Mouse (Mus musculus) heart, embryonic 16.5 days (tissue): ENCODE results near the gene Olfr481. TPM values are rescaled to one million over a fixed set of nuclear protein-coding genes. Genes with fewer than 3 reads are reported as not detected.

Experiments used
- polyA plus RNA-seq: library from polyadenylated mRNA; unstranded; fragments of >200 nt; fragmentation: Nextera tagmentation; extraction: Ambion mirVana; gene quantifications from 2 replicates; pipeline ENCODE4 v1.2.1, GENCODE M21; 2015

Gene Olfr481
- polyA plus RNA-seq, 1 experiment from 2014 or later = not detected

Other genes with a start within 250 kb of the Olfr481 start
- not detected in 2 replicates for gene Olfr470, start 232.4 kb upstream of the Olfr481 start, polyA plus RNA-seq
- gene Olfr472, start 182.0 kb upstream of the Olfr481 start, polyA plus RNA-seq = not detected in 2 replicates
- not detected in 2 replicates for gene Olfr473, start 149.4 kb upstream of the Olfr481 start, polyA plus RNA-seq
- not detected in 2 replicates for gene Olfr474, start 125.2 kb upstream of the Olfr481 start, polyA plus RNA-seq
- not detected in 2 replicates for gene Olfr476, start 115.1 kb upstream of the Olfr481 start, polyA plus RNA-seq
- not detected in 2 replicates for gene Olfr477, start 93.2 kb upstream of the Olfr481 start, polyA plus RNA-seq
- gene Olfr478, start 45.9 kb upstream of the Olfr481 start, polyA plus RNA-seq = not detected in 2 replicates
- gene Olfr479, start 29.2 kb upstream of the Olfr481 start, polyA plus RNA-seq = not detected in 2 replicates
- not detected in 2 replicates for gene Olfr480, start 12.5 kb upstream of the Olfr481 start, polyA plus RNA-seq
- gene Olfr482, start 17.7 kb downstream of the Olfr481 start, polyA plus RNA-seq = 0.13 TPM in 1 of 2 replicates, not detected in the other
- not detected in 2 replicates for gene Olfr483, start 21.0 kb downstream of the Olfr481 start, polyA plus RNA-seq
- gene Olfr484, start 47.6 kb downstream of the Olfr481 start, polyA plus RNA-seq = not detected in 2 replicates
- gene Olfr485, start 80.0 kb downstream of the Olfr481 start, polyA plus RNA-seq = not detected in 2 replicates
- not detected in 2 replicates for gene Olfr486, start 92.9 kb downstream of the Olfr481 start, polyA plus RNA-seq
- gene Olfr487, start 134.8 kb downstream of the Olfr481 start, polyA plus RNA-seq = not detected in 2 replicates
- not detected in 2 replicates for gene Olfr488, start 178.5 kb downstream of the Olfr481 start, polyA plus RNA-seq
- not detected in 2 replicates for gene Olfr490, start 209.1 kb downstream of the Olfr481 start, polyA plus RNA-seq
- not detected in 2 replicates for gene Olfr491, start 233.6 kb downstream of the Olfr481 start, polyA plus RNA-seq
- not detected in 2 replicates for gene Olfr492, start 243.8 kb downstream of the Olfr481 start, polyA plus RNA-seq